Mouse (Mus musculus): ENCODE data around the gene Ralgds. TPM values are rescaled to one million over a fixed set of nuclear protein-coding genes. Genes with fewer than 3 reads are reported as not detected.
"Not testable (repeated sequence)": the region's sequence is repeated elsewhere in the genome, so short reads cannot be mapped to it uniquely, and the experiment has no call there.

Ralgds gene
- polyA plus RNA-seq, 1 experiment from 2014 or later: 2.3 TPM

GRCm38 (mm10) chr2:28497561-28497960 lies 15.4 kb upstream of the Ralgds start:
- 54% methylated on average over 5 of the region's 5 CpGs for WGBS (ENCODE audit: insufficient replicate concordance)
- H3K9ac ChIP-seq (ENCODE audit: low read depth, low read length): no peak overlapping the region
- no peaks in the 10 kb centered on the region for H3K4me1 ChIP-seq (ENCODE audit: control insufficient read depth, low read depth, low read length)
- H3K9me3 ChIP-seq (replicated peaks; ENCODE audit: control insufficient read depth, low read length): no peaks in the 10 kb centered on the region
- no peaks in the 10 kb centered on the region for H3K36me3 ChIP-seq (ENCODE audit: control insufficient read depth, insufficient read depth)
- H3K27me3 ChIP-seq (ENCODE audit: control insufficient read depth, insufficient read depth, low read depth, low read length): no peaks in the 10 kb centered on the region
- no peak overlapping the region for H3K27ac ChIP-seq (ENCODE audit: low read length)
- H3K4me3 ChIP-seq (ENCODE audit: low read depth, low read length): no peak overlapping the region
- H3K4me2 ChIP-seq (ENCODE audit: low read depth, low read length): no peak overlapping the region
- ATAC-seq (ENCODE audit: low read depth): no peak

GRCm38 (mm10) chr2:28498431-28498830 lies 14.5 kb upstream of the Ralgds start:
- ATAC-seq (ENCODE audit: low read depth): no peak
- H3K9ac ChIP-seq (ENCODE audit: low read depth, low read length): no peak overlapping the region
- no peaks in the 10 kb centered on the region for H3K36me3 ChIP-seq (ENCODE audit: control insufficient read depth, insufficient read depth)
- H3K4me2 ChIP-seq (ENCODE audit: low read depth, low read length): no peak overlapping the region
- H3K27me3 ChIP-seq (ENCODE audit: control insufficient read depth, insufficient read depth, low read depth, low read length): no peaks in the 10 kb centered on the region
- no peak overlapping the region for H3K27ac ChIP-seq (ENCODE audit: low read length)
- no peaks in the 10 kb centered on the region for H3K9me3 ChIP-seq (replicated peaks; ENCODE audit: control insufficient read depth, low read length)
- no peak overlapping the region for H3K4me3 ChIP-seq (ENCODE audit: low read depth, low read length)
- H3K4me1 ChIP-seq (ENCODE audit: control insufficient read depth, low read depth, low read length): no peaks in the 10 kb centered on the region
- 35% methylated on average over 4 of the region's 4 CpGs for WGBS (ENCODE audit: insufficient replicate concordance)

- Histone ChIP-seq H3K27ac (ENCODE audit: low read length) (no peak overlapping the region), H3K9me3 (replicated peaks; ENCODE audit: control insufficient read depth, low read length) (no peaks in the 10 kb centered on the region), H3K27me3 (ENCODE audit: control insufficient read depth, insufficient read depth, low read depth, low read length) (no peaks in the 10 kb centered on the region), H3K36me3 (ENCODE audit: control insufficient read depth, insufficient read depth) (no peaks in the 10 kb centered on the region), H3K4me3 (ENCODE audit: low read depth, low read length) (no peak overlapping the region), H3K4me1 (ENCODE audit: control insufficient read depth, low read depth, low read length) (no peaks in the 10 kb centered on the region), H3K9ac (ENCODE audit: low read depth, low read length) (no peak overlapping the region), H3K4me2 (ENCODE audit: low read depth, low read length) (no peak overlapping the region)
- WGBS (ENCODE audit: insufficient replicate concordance): 60% methylated on average over 10 of the region's 10 CpGs
- no peak for ATAC-seq (ENCODE audit: low read depth)
These were observed 9.9 kb upstream of the Ralgds start for GRCm38 (mm10) chr2:28502987-28503386.

GRCm38 (mm10) chr2:28504676-28505075 lies 8.2 kb upstream of the Ralgds start:
- Histone ChIP-seq H3K4me3 (ENCODE audit: low read depth, low read length) (no peak overlapping the region), H3K4me1 (ENCODE audit: control insufficient read depth, low read depth, low read length) (no peaks in the 10 kb centered on the region), H3K9me3 (replicated peaks; ENCODE audit: control insufficient read depth, low read length) (no peaks in the 10 kb centered on the region), H3K4me2 (ENCODE audit: low read depth, low read length) (no peak overlapping the region), H3K36me3 (ENCODE audit: control insufficient read depth, insufficient read depth) (no peaks in the 10 kb centered on the region), H3K27ac (ENCODE audit: low read length) (no peak overlapping the region), H3K27me3 (ENCODE audit: control insufficient read depth, insufficient read depth, low read depth, low read length) (no peaks in the 10 kb centered on the region), H3K9ac (ENCODE audit: low read depth, low read length) (no peak overlapping the region)
- 65% methylated on average over 13 of the region's 13 CpGs for WGBS (ENCODE audit: insufficient replicate concordance)
- ATAC-seq (ENCODE audit: low read depth): no peak

- no peak for ATAC-seq (ENCODE audit: low read depth)
- Histone ChIP-seq H3K36me3 (ENCODE audit: control insufficient read depth, insufficient read depth) (no peaks in the 10 kb centered on the region), H3K4me3 (ENCODE audit: low read depth, low read length) (no peak within 1 kb of the TSS), H3K27me3 (ENCODE audit: control insufficient read depth, insufficient read depth, low read depth, low read length) (no peaks in the 10 kb centered on the region; the same call in 1 of the 2 replicates), H3K9ac (ENCODE audit: low read depth, low read length) (no peak within 1 kb of the TSS), H3K4me2 (ENCODE audit: low read depth, low read length) (no peak within 1 kb of the TSS), H3K9me3 (replicated peaks; ENCODE audit: control insufficient read depth, low read length) (no peaks in the 10 kb centered on the region), H3K27ac (ENCODE audit: low read length) (no peak within 1 kb of the TSS), H3K4me1 (ENCODE audit: control insufficient read depth, low read depth, low read length) (no peaks in the 10 kb centered on the region)
- 48% methylated on average over 3 of the region's 3 CpGs for WGBS (ENCODE audit: insufficient replicate concordance)
These were observed 7.1 kb upstream of the Ralgds start, which contains the start of gene Gm10134 for GRCm38 (mm10) chr2:28505795-28506194. Gene Gm10134 (plus strand): TSS chr2:28506095.

GRCm38 (mm10) chr2:28506291-28506690 lies 6.6 kb upstream of the Ralgds start:
- no peak for ATAC-seq (ENCODE audit: low read depth)
- no peak overlapping the region for H3K27ac ChIP-seq (ENCODE audit: low read length)
- H3K4me1 ChIP-seq (ENCODE audit: control insufficient read depth, low read depth, low read length): no peaks in the 10 kb centered on the region
- no peaks in the 10 kb centered on the region for H3K36me3 ChIP-seq (ENCODE audit: control insufficient read depth, insufficient read depth)
- H3K4me3 ChIP-seq (ENCODE audit: low read depth, low read length): no peak overlapping the region
- H3K9me3 ChIP-seq (replicated peaks; ENCODE audit: control insufficient read depth, low read length): no peaks in the 10 kb centered on the region
- H3K9ac ChIP-seq (ENCODE audit: low read depth, low read length): no peak overlapping the region
- H3K4me2 ChIP-seq (ENCODE audit: low read depth, low read length): no peak overlapping the region
- H3K27me3 ChIP-seq (ENCODE audit: control insufficient read depth, insufficient read depth, low read depth, low read length): no peaks in the 10 kb centered on the region; the same call in 1 of the 2 replicates
- WGBS (ENCODE audit: insufficient replicate concordance): 62% methylated on average over 6 of the region's 6 CpGs

GRCm38 (mm10) chr2:28511600-28511999 lies 1.3 kb upstream of the Ralgds start:
- not testable (repeated sequence) for H3K4me1 ChIP-seq (ENCODE audit: control insufficient read depth, low read depth, low read length); H3K9me3 ChIP-seq (replicated peaks; ENCODE audit: control insufficient read depth, low read length); H3K9ac ChIP-seq (ENCODE audit: low read depth, low read length); H3K4me2 ChIP-seq (ENCODE audit: low read depth, low read length); H3K4me3 ChIP-seq (ENCODE audit: low read depth, low read length); ATAC-seq (ENCODE audit: low read depth); H3K36me3 ChIP-seq (ENCODE audit: control insufficient read depth, insufficient read depth); H3K27ac ChIP-seq (ENCODE audit: low read length)
- peaks cover 25% of the 10 kb centered on the region for H3K27me3 ChIP-seq (ENCODE audit: control insufficient read depth, insufficient read depth, low read depth, low read length)
- WGBS (ENCODE audit: insufficient replicate concordance): 33% methylated on average over 5 of the region's 5 CpGs

GRCm38 (mm10) chr2:28513431-28514370 lies 776 bp downstream of the Ralgds start:
- no peak for ATAC-seq (ENCODE audit: low read depth)
- no peaks in the 10 kb centered on the region for H3K9me3 ChIP-seq (replicated peaks; ENCODE audit: control insufficient read depth, low read length)
- peak overlapping the region; percentile 78 for H3K4me2 ChIP-seq (ENCODE audit: low read depth, low read length)
- peaks cover 5% of the 10 kb centered on the region; the same call in 1 of the 2 replicates for H3K4me1 ChIP-seq (ENCODE audit: control insufficient read depth, low read depth, low read length)
- H3K9ac ChIP-seq (ENCODE audit: low read depth, low read length): peak overlapping the region; percentile 30; the same call in 1 of the 2 replicates
- peaks cover 25% of the 10 kb centered on the region for H3K27me3 ChIP-seq (ENCODE audit: control insufficient read depth, insufficient read depth, low read depth, low read length)
- H3K27ac ChIP-seq (ENCODE audit: low read length): no peak overlapping the region
- peak overlapping the region; percentile 52 for H3K4me3 ChIP-seq (ENCODE audit: low read depth, low read length)
- H3K36me3 ChIP-seq (ENCODE audit: control insufficient read depth, insufficient read depth): no peaks in the 10 kb centered on the region
- WGBS (ENCODE audit: insufficient replicate concordance): 5% methylated on average over 47 of the region's 47 CpGs

GRCm38 (mm10) chr2:28514489-28514888 lies 1.6 kb downstream of the Ralgds start:
- H3K9ac ChIP-seq (ENCODE audit: low read depth, low read length): no peak overlapping the region
- no peak for ATAC-seq (ENCODE audit: low read depth)
- no peak overlapping the region for H3K4me3 ChIP-seq (ENCODE audit: low read depth, low read length)
- H3K9me3 ChIP-seq (replicated peaks; ENCODE audit: control insufficient read depth, low read length): no peaks in the 10 kb centered on the region
- peaks cover 5% of the 10 kb centered on the region; the same call in 1 of the 2 replicates for H3K4me1 ChIP-seq (ENCODE audit: control insufficient read depth, low read depth, low read length)
- WGBS (ENCODE audit: insufficient replicate concordance): 15% methylated on average over 5 of the region's 5 CpGs
- no peak overlapping the region for H3K27ac ChIP-seq (ENCODE audit: low read length)
- H3K4me2 ChIP-seq (ENCODE audit: low read depth, low read length): no peak overlapping the region
- H3K27me3 ChIP-seq (ENCODE audit: control insufficient read depth, insufficient read depth, low read depth, low read length): peaks cover 25% of the 10 kb centered on the region
- H3K36me3 ChIP-seq (ENCODE audit: control insufficient read depth, insufficient read depth): no peaks in the 10 kb centered on the region

Measured in liver, embryonic 16.5 days (tissue).